Mouse (Mus musculus) natural killer cell, adult 2 months (primary cell): ENCODE measurements around the gene Dse.

Source experiments
- DNase-seq, 2 experiments: peaks; one replicate each; pipeline ENCODE4 v3.0.0; 2022; ENCODE audit warnings: low spot score in 2 of 2

Gene Dse

GRCm38 (mm10) chr10:34128391-34128790 lies 79.1 kb downstream of the Dse start:
- DNase-seq, result no peak

- peak; percentile 17 to 40 for DNase-seq
Measured at GRCm38 (mm10) chr10:34127392-34128378, 79.8 kb downstream of the Dse start, which contains the start of gene Calhm6. Gene Calhm6, minus strand, starts transcription at chr10:34127984.

- DNase-seq, result no peak
Measured at GRCm38 (mm10) chr10:34118421-34118820, 89.1 kb downstream of the Dse start.

- no peak for DNase-seq
Measured at GRCm38 (mm10) chr10:34117770-34118169, 89.7 kb downstream of the Dse start.

GRCm38 (mm10) chr10:34117131-34117530 lies 90.4 kb downstream of the Dse start:
- no peak for DNase-seq

GRCm38 (mm10) chr10:34111964-34112738 lies 95.4 kb downstream of the Dse start:
- DNase-seq, result no peak

- DNase-seq, result peak; percentile 6 to 31
Measured at GRCm38 (mm10) chr10:34110863-34111465, 96.6 kb downstream of the Dse start.
